Mouse (Mus musculus): ENCODE measurements around the gene Col6a1.

GRCm38 (mm10) chr10:76725097-76725496 is 871 bp downstream of the Col6a1 start:
- TF ChIP-seq CTCF (IDR thresholded peaks at IDR 0.05; ENCODE audit: borderline replicate concordance, insufficient read depth, low read depth, low read length) = no peak
- TF ChIP-seq POLR2A (IDR thresholded peaks at IDR 0.05; ENCODE audit: borderline replicate concordance, insufficient read depth, low read length) = no peak
